Mouse (Mus musculus): ENCODE data around the gene Vmn1r126. TPM values are rescaled to one million over a fixed set of nuclear protein-coding genes. Genes with fewer than 3 reads are reported as not detected.

The Vmn1r126 gene
- polyA plus RNA-seq (2012; rRNA removed) = not detected in 2 replicates

GRCm38 (mm10) chr7:21301367-21301766, at the start of gene Vmn1r126:
Gene Vmn1r126 (minus strand): TSS chr7:21301467.

GRCm38 (mm10) chr7:21349073-21349472, 47.8 kb upstream of the Vmn1r126 start, which contains the start of gene Vmn1r128:
Gene Vmn1r128 (plus strand): TSS chr7:21349373.

GRCm38 (mm10) chr7:21319761-21320160, 18.5 kb upstream of the Vmn1r126 start, which contains the start of gene Vmn1r127:
Gene Vmn1r127 (minus strand): TSS chr7:21319861.

GRCm38 (mm10) chr7:21271879-21272278, 29.4 kb downstream of the Vmn1r126 start, which contains the start of gene Vmn1r125:
Gene Vmn1r125 (plus strand): TSS chr7:21272179.

GRCm38 (mm10) chr7:21260517-21260916, 40.8 kb downstream of the Vmn1r126 start, which contains the start of gene Vmn1r124:
Gene Vmn1r124 (minus strand): TSS chr7:21260617.

Other genes starting within 250 kb of the Vmn1r126 start
- not detected in 2 replicates for gene Vmn1r120, start 247.7 kb downstream of the Vmn1r126 start, polyA plus RNA-seq (2012; rRNA removed)
- gene Vmn1r121, start 203.0 kb downstream of the Vmn1r126 start, polyA plus RNA-seq (2012; rRNA removed) = not detected in 2 replicates
- not detected in 2 replicates for gene Vmn1r122, start 167.3 kb downstream of the Vmn1r126 start, polyA plus RNA-seq (2012; rRNA removed)
- not detected in 2 replicates for gene Vmn1r123, start 139.3 kb downstream of the Vmn1r126 start, polyA plus RNA-seq (2012; rRNA removed)
- gene Gm5157, start 111.0 kb downstream of the Vmn1r126 start, polyA plus RNA-seq (2012; rRNA removed) = not detected in 2 replicates
- gene Vmn1r124, start 40.9 kb downstream of the Vmn1r126 start, polyA plus RNA-seq (2012; rRNA removed) = not detected in 2 replicates
- gene Vmn1r125, start 29.3 kb downstream of the Vmn1r126 start, polyA plus RNA-seq (2012; rRNA removed) = not detected in 2 replicates
- gene Vmn1r127, start 18.4 kb upstream of the Vmn1r126 start, polyA plus RNA-seq (2012; rRNA removed) = not detected in 2 replicates
- not detected in 2 replicates for gene Vmn1r128, start 47.9 kb upstream of the Vmn1r126 start, polyA plus RNA-seq (2012; rRNA removed)
- gene Vmn1r129, start 59.8 kb upstream of the Vmn1r126 start, polyA plus RNA-seq (2012; rRNA removed) = not detected in 2 replicates
- not detected in 2 replicates for gene Gm6882, start 131.3 kb upstream of the Vmn1r126 start, polyA plus RNA-seq (2012; rRNA removed)
- not detected in 2 replicates for gene Vmn1r130, start 210.3 kb upstream of the Vmn1r126 start, polyA plus RNA-seq (2012; rRNA removed)
- gene Vmn1r131, start 244.6 kb upstream of the Vmn1r126 start, polyA plus RNA-seq (2012; rRNA removed) = not detected in 2 replicates

Data from central nervous system, embryonic 18 days (tissue).